Mouse (Mus musculus) urinary bladder, postnatal 14 days (tissue): ENCODE data around the gene 4932438A13Rik.

Source experiments
- DNase-seq: peaks from one replicate; pipeline ENCODE4 v3.0.0; 2021; ENCODE audit warnings: low spot score

Gene 4932438A13Rik

DNA sequence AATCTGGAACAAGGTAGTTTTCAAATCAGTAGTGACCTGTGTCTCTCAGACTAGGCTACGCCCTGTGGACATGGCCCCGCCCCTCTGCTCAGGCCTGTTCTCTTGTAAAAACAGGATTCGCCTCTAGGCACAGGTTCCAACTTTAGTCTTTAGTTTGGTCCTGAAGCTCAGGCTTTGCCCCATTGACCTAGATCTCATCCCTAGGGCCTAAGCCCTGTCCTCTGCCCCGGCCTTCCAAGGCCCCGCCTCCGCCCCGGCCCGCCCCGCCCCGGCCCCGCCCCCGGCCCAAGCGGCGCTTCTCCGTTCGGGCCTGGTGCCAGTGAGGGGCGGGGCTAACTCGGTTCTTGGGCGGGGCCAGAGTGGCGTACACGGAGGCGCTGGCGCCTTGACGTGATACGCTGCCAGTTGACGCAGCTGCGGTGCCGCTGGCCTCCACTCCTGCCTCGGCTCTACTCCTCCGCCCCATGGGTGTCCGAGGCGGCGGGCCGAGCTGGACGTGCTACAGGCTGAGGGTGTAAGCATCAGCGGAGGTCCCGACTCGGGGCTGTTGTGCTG lies at the start of gene 4932438A13Rik:
Gene 4932438A13Rik, plus strand, starts transcription at position 384 of the 555 bp plus-strand sequence.
- peak; percentile 99 for DNase-seq

DNA sequence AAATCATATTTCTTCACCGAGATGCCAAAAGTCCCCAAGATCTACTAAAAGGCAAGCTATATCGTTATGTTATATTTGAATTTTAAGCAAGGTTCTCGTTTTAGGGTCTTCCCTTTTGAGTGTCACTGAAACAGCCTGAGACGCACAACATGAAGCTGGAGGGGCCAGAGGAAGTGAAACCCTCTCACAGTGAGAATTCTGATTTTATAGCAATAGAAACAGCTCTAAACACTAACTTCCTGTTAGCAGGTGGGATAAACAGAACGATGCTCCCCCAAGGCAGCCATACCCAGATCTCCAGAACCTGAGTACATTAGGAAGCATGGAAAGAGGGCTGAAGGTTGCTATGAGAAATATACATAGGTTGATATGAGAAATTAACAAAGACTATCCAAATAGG lies 46.3 kb upstream of the 4932438A13Rik start:
- DNase-seq = no peak

DNA sequence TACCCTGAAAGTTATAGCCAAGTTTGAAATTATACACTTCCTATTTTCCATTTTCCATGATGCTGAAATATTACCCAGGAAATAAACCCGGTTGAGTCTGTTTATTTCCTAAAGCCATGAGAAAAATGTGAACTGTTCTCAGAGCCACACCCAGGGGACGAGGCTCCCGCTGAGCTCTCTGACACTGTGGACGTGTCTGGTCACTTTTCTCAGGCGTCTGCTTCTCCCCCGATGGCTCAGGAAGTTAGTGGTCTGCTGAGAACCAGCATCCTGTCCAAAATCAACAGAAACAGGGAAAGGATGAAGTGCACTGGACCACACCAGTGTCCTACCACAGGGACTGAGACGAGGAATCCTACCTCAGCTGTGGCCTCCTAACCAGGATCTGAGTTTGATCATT lies 43.5 kb upstream of the 4932438A13Rik start:
- no peak for DNase-seq

DNA sequence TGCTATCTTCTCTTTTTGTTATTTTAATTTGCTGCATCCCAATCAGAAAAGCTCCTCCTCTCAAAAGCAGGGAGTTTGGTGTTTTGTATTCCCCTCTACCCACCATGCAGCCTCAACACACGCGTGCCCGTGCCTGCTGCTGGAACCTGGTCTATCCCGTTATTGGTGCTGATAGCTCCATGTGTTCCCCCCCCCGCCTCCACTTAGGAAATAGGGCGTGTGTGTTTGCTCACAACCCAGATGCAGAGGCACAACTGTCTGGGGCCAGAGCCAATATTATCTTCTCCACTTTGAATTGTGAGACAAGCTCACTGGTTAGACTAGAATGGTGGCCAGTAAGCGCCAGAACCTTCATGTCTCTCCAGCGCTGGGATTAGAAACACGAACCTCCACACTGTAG lies 41.9 kb upstream of the 4932438A13Rik start:
- DNase-seq = no peak

DNA sequence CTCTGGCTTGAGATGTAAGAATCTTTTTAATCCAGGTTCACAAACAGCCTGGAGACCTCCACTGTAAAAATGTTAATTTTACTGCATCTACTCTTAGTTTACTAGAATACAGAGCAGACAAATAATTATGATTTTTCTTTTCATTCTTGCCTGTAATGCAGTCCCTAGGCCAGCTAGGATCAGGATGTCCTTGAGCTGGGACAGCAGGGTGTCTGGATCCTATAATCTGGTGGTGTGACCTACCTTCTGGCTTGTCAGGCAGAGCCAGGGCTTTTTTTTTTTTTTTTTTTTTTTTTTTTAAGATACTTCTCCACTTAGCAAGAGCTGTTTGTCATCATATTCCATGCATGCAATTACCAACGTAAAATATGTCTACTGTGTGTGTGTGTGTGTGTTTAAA lies 37.8 kb upstream of the 4932438A13Rik start:
- no peak for DNase-seq

DNA sequence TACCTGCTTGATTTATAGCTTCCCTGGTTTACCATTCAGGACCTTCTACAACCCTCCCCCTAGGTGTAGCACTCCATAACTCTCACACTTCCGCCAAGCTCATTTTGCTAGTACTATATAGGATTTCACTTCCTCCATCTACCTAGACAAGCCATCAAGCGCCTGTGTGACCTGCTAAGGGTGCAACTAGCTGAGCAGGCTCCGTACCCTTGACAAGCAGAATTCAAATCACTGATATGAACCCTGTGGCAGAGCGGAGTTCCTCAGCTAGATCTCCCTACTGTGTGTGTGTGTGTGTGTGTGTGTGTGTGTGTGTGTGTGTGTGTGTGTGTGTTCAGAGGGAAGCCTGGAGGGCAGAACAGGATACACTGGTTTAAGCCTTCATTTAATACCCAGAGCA lies 37.4 kb upstream of the 4932438A13Rik start:
- no peak for DNase-seq

DNA sequence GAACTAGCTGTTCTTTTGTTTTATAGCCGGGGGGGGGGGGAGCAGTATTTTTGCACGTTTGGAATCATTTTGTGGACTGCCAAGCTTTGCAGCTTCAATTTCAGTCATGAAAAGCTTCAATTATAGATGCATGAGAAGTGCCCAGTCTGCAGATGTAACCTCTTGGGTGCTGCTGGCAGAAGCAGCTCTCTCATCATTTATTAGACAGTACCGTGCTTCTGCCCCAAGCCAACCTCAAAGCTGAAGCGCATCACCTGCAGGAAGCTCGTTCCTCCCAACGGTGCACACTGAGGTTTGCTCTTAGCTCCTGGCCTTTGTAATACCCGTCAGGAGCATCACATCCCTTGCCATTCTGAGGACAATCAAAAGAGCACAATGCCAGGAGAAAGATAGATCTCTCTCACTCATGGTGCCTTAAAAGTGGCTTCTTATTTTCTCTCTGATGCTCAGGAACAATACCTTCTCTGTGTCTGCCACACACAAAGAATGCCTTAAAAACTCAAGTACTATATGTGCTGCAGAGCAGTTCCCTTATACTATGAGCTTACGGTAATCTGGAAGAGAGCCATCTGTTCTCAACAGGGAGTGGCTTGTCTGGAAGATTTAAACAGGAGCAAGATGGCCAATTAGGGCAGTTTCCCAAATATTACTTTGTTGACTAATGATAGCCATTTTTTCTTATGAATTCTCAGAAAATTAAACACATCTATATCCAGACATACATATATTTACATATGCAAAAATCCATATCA lies 35.5 kb upstream of the 4932438A13Rik start:
- no peak for DNase-seq

DNA sequence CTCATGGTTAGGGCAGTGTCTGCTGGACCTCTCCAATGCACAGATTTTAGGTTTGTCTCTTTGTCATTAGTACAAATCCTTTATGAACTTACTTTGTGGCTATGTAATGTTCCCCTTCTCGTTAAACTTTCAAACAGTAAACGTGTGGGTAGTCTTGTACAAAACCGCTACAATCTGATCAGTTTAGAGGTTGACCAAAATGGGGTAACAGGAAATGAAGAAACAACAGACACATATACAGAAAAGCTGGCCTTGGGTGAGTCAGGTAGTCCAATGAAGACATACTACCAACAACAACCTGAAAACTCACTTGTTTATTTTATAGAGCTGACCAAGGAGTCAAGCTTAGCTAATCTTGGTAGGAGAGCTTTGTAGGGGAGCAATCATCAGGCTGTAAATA lies 32.7 kb upstream of the 4932438A13Rik start:
- no peak for DNase-seq

DNA sequence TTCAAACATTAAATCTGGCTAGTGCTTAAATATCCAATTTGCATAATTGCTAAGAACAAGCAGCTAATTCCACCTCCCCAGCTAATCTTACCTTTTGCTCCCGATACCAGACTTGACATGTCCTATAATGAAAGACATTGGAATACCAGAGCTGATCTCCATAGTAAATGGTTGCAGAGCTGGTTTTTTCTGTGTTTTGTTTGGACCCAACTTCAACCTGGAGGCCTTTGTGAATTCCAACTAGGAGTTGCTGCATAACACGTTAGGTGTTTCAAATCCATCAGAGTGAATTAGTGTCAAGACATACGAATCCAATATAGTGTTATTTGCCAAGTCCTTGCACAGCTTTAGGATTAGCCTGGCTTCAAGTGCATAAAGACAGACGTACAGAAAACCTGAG lies 28.5 kb upstream of the 4932438A13Rik start:
- no peak for DNase-seq

DNA sequence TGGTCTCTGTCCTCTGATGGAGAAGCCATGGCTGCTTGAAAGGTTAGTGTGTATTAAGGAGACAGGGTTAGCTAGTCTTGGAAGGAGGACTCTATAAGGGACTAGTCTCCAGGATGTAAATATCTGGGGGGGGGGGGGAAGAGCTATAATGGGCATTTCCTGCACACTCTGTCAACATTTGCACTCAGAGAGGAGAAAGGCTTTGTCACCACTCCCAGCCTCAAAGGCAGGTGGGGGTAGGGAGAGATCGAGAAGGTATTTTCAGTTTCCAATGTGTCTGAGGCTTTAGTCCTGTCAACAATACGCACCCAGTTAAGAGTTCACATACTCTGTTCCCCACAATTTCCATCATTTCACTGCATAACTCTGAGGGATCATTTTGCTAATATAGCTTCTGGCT lies 28.1 kb upstream of the 4932438A13Rik start:
- DNase-seq = no peak

DNA sequence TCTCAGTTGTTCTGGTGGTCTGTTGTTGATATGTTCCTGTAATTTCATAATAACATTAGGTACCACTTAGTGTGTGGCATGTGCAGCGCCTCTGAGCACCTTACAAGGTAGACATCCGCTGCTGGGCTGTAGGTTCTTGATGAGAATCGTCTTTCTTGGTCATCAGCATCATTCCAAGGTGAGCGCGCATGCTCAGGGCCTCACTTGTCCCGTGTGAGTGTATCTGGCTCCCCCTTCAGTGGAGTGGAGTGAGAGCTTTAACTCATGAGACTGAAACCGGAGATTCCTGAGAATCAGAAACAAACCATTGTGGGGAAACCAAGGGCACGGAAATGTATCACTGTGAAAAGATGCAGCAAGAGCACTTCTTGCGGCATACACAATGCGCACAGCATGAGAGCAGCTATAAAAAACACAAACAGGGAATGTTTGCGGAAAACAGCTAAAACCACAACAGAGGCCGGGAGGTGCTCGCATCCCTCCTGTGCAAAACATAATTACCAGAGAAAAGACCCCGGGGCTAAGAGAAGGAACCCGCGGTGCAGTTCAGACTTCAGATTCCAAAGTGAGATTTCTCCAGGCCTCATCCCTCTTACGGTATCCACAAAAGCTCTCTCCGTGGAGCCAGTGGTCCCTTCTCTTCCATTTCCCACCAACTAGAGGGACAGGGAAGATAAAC lies 27.2 kb upstream of the 4932438A13Rik start:
- no peak for DNase-seq

DNA sequence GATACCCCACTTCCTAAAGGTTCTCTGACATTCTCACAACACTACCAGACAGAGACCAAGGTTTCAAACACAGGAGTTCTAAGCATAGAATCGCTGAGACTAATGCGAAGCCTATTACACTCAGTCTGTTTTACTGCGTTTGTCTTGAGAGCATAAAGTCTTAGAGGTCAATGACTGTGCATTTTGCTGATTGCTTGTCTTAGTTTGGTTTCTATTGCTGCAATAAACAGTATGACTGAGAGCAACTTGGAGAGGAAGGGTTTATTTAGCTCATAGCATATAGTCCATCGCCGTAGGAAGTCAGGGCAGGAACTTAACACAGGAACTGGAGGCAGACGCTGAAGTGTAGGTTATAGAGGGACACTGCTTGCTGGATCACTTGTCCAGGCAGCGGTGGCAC lies 26.1 kb upstream of the 4932438A13Rik start:
- no peak for DNase-seq

DNA sequence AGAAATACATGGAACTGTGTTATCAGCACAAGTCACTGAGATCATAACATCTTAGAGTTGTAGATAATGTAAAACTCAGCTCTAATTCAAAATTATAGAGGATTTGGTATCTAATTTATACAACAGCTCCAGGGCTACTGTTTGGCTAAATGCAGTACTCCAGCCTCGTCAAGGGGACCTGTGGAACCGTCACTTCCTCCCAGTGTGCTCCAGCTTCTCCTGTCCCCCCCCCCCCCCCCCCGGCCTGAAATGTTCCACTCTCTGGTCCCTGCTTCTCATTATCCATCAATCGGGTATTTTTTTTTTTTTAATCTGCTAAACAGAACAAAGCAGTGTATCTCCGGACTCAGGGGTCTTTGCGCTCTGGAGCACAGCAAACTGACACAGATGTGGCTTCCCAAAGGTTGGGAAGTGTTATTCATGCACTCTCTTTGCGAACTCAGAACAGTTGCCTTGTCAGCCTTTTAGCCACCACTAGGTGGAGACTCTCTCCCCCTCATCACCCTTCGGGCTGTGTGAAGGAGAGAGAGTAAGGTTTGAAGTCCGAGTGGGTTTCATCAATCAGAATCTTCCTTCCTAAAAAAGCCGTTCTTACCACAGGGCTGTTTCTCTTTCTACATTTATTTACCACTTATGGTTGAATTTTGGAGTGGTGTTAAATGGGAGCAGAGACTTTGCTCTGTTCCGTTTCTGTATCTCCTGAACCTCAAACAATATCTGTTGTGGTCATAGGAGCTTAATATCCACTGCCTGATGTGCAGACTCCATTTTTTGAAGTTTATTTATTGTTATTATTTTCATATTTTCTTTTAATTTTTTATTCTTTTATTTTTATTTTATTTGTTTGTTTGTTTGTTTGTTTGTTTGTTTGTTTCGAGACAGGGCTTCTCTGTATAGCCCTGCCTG lies 22.0 kb upstream of the 4932438A13Rik start:
- peak; percentile 64 for DNase-seq

DNA sequence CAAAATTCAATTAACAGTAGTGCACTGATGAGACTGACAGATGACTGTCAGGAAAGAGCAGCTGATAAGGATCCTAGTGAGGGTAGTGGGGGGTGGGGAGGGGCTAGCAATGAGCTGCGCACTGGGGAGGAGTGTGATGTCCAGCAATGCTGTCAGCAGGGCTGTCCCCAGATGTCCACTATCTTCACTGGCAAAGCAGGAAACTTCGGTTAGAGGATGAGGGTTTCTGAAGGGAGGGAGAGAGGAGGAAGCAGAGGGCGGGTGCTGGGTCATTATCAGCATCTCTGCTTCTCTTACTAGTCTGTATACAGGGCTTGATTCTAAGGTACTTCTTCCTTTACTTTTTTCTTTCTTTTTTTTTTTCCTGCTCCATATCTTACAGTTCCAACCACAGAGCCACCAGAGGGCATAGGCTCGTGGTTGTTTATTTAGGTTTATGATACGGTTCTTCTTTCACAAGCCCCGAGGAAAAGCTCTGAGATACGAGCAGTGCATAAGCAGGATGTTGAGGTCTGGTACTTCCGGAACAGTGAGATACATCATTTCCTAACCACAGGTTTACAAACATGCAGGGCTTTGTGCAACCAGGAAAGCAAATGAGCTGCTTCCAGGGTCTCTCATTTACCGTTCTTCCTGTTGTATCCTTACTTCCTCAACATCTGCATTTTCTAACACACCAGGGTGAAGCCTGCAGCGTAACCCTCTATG lies 9.0 kb upstream of the 4932438A13Rik start:
- no peak for DNase-seq

DNA sequence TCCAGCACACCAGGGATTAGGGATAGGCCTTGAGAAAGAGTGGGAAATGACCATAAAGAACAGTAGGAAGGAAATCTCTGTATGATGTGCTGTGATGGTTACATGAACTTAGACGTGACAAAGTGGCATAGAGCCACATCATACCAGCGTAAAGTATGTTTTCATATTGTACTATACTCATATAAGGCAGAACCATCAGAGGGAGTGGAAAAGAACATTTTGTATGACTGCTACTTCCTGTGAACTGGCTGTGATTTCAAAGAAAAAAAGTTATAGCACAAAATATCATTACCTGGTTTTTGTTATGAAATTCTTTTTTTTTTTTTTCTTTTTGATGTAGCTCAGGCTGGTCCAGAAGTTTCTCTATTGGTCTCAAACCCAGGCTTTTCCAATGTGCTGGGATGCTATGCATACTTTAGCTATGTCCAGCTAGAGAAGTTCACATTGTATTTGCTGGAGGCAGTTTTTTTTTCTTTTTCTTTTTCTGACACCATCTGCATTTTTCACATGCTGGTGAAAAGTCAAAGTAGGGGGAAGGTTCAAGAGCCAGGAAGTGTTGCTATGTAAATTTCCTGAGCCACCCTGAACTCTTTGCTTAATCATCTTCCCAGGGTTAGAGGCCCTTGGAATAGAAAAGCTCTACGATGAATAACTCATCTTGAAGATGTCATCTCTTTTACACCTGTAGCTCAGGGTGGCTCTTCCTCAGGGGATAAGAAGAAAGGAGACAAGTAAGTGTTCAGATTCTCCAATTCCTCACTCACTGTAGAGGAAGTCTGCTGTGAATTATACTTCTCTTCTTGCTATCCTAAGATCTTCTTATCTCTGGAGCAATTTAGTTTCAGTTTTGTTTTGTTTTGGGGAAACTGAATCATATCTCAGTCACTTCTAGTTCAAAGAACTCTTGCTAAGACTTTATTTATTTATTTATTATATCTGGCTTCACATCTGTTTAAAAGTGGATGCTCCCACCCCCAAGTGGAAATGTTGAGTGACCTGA lies 1.2 kb upstream of the 4932438A13Rik start:
- DNase-seq = no peak

DNA sequence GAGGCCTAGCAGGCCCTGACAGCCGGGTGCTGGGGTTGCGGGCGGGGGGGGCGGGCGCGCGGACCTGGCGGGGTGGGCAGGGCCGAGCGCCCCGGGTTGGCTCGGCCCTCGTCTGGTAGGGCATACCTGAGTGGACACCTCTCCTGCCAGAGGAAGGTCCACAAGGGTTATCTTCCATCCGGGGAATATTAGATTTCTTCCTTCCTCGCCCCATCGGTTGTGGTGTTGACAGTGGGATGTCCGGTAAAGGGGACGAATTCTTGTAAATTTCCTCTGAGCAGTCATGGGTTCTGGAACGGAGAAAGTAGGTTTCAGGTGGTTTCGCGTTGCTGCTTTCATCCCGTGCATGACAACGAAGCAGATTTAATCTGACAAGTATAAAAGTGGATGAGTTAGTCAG lies 523 bp downstream of the 4932438A13Rik start:
- no peak for DNase-seq

DNA sequence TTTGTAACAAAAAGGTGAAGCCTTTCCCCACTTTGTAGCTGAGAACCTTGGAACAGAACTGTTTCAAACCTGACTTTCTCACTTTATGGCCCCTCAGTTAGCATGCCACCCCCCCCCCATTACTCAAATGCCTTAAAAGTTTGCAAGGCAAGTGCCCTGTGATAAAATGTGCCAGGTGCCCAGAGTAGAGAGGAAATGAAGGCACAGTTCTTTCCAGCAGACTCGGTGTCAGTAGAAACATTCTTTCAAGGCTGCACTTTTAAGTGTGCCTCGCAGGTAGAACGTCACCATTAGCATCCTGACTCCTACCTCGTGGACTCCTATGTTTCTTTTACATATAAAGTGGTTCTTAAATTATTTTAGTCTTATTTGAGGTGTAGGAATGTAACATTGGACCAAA lies 977 bp downstream of the 4932438A13Rik start:
- DNase-seq = no peak

DNA sequence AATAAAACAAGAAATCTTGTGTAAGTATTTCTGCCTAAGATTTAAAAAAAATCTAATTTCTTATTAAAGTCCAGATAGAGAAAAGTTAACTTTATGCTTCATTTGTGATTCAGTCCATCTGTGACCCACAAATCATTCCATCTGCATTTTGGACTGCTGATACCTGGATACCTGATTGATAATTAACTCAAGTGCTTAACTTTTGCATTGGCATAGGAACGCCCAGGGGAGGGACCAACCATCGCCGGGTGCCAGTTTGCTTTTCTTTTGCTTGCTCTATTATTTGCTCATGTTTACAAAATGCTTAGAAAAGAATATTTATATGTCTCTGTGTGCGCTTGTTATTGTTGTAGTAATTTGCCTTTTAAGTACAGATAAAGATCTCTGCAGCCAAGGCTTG lies 1.6 kb downstream of the 4932438A13Rik start:
- no peak for DNase-seq

DNA sequence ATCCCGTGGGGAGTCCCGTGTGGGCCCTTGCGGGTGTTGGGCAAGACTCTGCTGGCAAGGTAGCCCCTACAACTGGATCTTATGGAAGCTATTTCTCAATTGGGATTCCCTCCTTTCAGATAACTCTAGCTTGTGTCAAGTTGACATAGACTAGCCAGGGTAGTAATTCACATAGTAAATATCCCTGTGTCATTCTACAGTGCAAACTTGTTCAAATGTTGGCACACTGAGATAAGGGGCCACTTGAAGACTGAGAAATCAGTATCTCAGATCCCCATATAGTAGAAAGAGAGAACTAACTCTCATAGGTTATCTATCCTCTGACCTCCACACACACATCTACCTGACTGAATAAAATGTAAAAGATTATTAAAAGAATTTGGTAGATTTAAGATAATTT lies 42.5 kb downstream of the 4932438A13Rik start:
- no peak for DNase-seq

DNA sequence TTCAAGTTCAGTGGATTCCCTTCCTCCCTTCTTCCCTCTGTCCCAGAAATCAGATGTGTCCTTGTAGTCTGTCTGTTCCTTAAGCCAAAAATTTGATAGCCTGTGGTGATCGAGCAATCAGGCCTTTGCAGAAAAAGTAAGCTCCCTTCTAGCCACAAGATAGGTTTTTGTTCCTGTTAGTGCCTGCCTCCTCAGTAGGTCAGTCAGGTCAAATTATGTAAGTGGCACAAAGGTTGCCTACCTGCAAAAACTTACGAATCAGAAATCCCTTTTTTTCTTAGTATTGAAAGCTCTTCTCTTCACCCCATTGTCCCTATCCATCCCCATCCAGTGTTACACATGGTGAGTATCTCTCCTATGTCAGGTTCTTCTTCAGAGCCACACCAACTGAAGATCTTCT lies 54.9 kb downstream of the 4932438A13Rik start:
- DNase-seq = no peak

DNA sequence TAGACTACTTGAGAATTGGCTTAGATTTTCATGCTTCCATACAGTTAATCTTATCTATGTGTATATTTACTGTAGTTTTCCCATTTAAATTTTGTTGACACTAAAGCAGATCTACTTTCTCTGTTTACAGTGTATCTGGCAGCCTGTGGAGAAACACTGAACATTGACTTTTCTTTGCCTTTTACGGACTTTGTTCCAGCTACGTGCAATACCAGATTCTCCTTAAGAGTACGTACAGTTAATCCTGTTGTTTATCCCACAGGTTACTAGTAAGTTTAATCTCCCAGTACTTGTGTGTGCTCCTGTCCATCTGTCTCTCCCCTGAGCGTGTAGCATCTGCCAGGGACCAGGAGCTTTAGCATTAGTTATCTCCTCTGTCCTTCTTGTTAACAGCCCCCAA lies 55.4 kb downstream of the 4932438A13Rik start:
- DNase-seq = no peak
